ENCODE assay signal across 8 mouse cellular contexts in genomic region chr13:48262451-48262969, GRCm38 (mm10). TPM values are rescaled to one million over a fixed set of nuclear protein-coding genes. Genes with fewer than 3 reads are reported as not detected.
A peak's percentile ranks its signal among the peaks of the same experiment; 100 is the strongest.
DNase-seq lines count a peak whose midpoint lies in the region; ATAC-seq and TF ChIP-seq lines count a peak whose summit lies in the region.

No protein-coding gene starts in this region.

- no peak for ATAC-seq in heart, embryonic 13.5 days (ENCODE audit: extremely low read depth, insufficient number of reproducible peaks, low FRiP score, low TSS enrichment)
- ATAC-seq in kidney, embryonic 16.5 days (ENCODE audit: low FRiP score, low TSS enrichment), result peak; percentile 39
- ATAC-seq in lung, postnatal 0 days, result no peak
- ATAC-seq in erythroid progenitor cell, adult 5-6 weeks (replicated peaks; ENCODE audit: low FRiP score, poor library complexity, severe bottlenecking), result no peak

- no peaks in the 10 kb centered on the region for H3K27me3 ChIP-seq in liver, adult 2 months (ENCODE audit: control insufficient read depth, insufficient read depth, low read length)
- H3K27me3 ChIP-seq in heart, embryonic 13.5 days (replicated peaks), result peaks cover 5% of the 10 kb centered on the region
- no peaks in the 10 kb centered on the region for H3K27me3 ChIP-seq in kidney, embryonic 16.5 days (ENCODE audit: insufficient read depth, low read length)
- H3K27me3 ChIP-seq in lung, postnatal 0 days (replicated peaks; ENCODE audit: insufficient read depth, low read length), result peaks cover 3% of the 10 kb centered on the region; the same call in 1 of the 2 replicates

- TF ChIP-seq POLR2A in liver, adult 2 months (IDR thresholded peaks at IDR 0.05; ENCODE audit: extremely low read depth, insufficient read depth, low read length), result no peak

- peak overlapping the region; percentile 81 for H3K9ac ChIP-seq in liver, adult 2 months (ENCODE audit: low read depth, low read length)
- peak overlapping the region; percentile 91 for H3K9ac ChIP-seq in heart, embryonic 13.5 days
- peak overlapping the region; percentile 95 for H3K9ac ChIP-seq in kidney, embryonic 16.5 days (replicated peaks; ENCODE audit: low read length)
- H3K9ac ChIP-seq in lung, postnatal 0 days (replicated peaks; ENCODE audit: low read depth), result peak overlapping the region; percentile 46

- peaks cover 2% of the 10 kb centered on the region for H3K4me1 ChIP-seq in liver, adult 2 months (ENCODE audit: control insufficient read depth, insufficient read depth, low read length)
- peaks cover 18% of the 10 kb centered on the region for H3K4me1 ChIP-seq in heart, embryonic 13.5 days
- peaks cover 7% of the 10 kb centered on the region; the same call in 1 of the 2 replicates for H3K4me1 ChIP-seq in kidney, embryonic 16.5 days (ENCODE audit: insufficient read depth, low read length)
- H3K4me1 ChIP-seq in lung, postnatal 0 days (ENCODE audit: insufficient read depth, low read depth, low read length), result no peaks in the 10 kb centered on the region

- no peak for TF ChIP-seq EP300 in lung, postnatal 0 days (IDR thresholded peaks at IDR 0.05)

- no peaks in the 10 kb centered on the region for H3K9me3 ChIP-seq in heart, embryonic 13.5 days
- no peaks in the 10 kb centered on the region for H3K9me3 ChIP-seq in kidney, embryonic 16.5 days (ENCODE audit: low read length)
- H3K9me3 ChIP-seq in lung, postnatal 0 days (ENCODE audit: low read length), result no peaks in the 10 kb centered on the region

- peak overlapping the region; percentile 97 for H3K4me2 ChIP-seq in heart, embryonic 13.5 days
- H3K4me2 ChIP-seq in kidney, embryonic 16.5 days (replicated peaks; ENCODE audit: low read depth, low read length), result peak overlapping the region; percentile 59
- peak overlapping the region; percentile 91 for H3K4me2 ChIP-seq in lung, postnatal 0 days (replicated peaks; ENCODE audit: low read depth, low read length)

- peak overlapping the region; percentile 76 for H3K4me3 ChIP-seq in liver, adult 2 months (ENCODE audit: insufficient read depth, low read depth, low read length)
- peak overlapping the region; percentile 82 for H3K4me3 ChIP-seq in heart, embryonic 13.5 days
- H3K4me3 ChIP-seq in kidney, embryonic 16.5 days (ENCODE audit: low read length), result peak overlapping the region; percentile 91
- H3K4me3 ChIP-seq in lung, postnatal 0 days (ENCODE audit: low read depth, low read length), result peak overlapping the region; percentile 64

- no peaks in the 10 kb centered on the region for H3K36me3 ChIP-seq in liver, adult 2 months (ENCODE audit: control insufficient read depth, insufficient read depth, low read length)
- no peaks in the 10 kb centered on the region for H3K36me3 ChIP-seq in heart, embryonic 13.5 days
- no peaks in the 10 kb centered on the region for H3K36me3 ChIP-seq in kidney, embryonic 16.5 days (ENCODE audit: insufficient read depth, low read length)
- H3K36me3 ChIP-seq in lung, postnatal 0 days (ENCODE audit: insufficient read depth, low read length), result no peaks in the 10 kb centered on the region

- no peak overlapping the region for H3K27ac ChIP-seq in liver, adult 2 months (replicated peaks; ENCODE audit: insufficient read depth, low read depth, low read length)
- H3K27ac ChIP-seq in heart, embryonic 13.5 days (replicated peaks), result no peak overlapping the region
- H3K27ac ChIP-seq in kidney, embryonic 16.5 days (ENCODE audit: low read length), result peak overlapping the region; percentile 95
- H3K27ac ChIP-seq in lung, postnatal 0 days (ENCODE audit: low read length), result no peak overlapping the region

- TF ChIP-seq CTCF in liver, adult 2 months (IDR thresholded peaks at IDR 0.05; ENCODE audit: low read depth, low read length), result no peak
- TF ChIP-seq CTCF in lung, postnatal 0 days (IDR thresholded peaks at IDR 0.05), result no peak

- DNase-seq in liver, adult 2 months (ENCODE audit: extremely low read depth, low read depth, low spot score), result peak; percentile 11
- no peak for DNase-seq in liver
- peak; percentile 51 for DNase-seq in embryo, embryonic 10 days (ENCODE audit: low spot score)
- peak; percentile 31 for DNase-seq in lung, postnatal 0 days (ENCODE audit: low spot score)
- peak; percentile 39 to 55 for DNase-seq in right cerebral cortex, postnatal 10 days (ENCODE audit: low spot score in 2 of 2)

- no peaks in the 10 kb centered on the region for H3K79me2 ChIP-seq in liver, adult 2 months (ENCODE audit: control insufficient read depth, insufficient read depth, low read length)

- WGBS in liver, adult 2 months, result 2% methylated on average over 25 of the region's 25 CpGs
- 1% methylated on average over 25 of the region's 25 CpGs for WGBS in heart, embryonic 13.5 days
- under 1% methylated on average over 25 of the region's 25 CpGs for WGBS in kidney, embryonic 16.5 days
- 2% methylated on average over 25 of the region's 25 CpGs for WGBS in lung, postnatal 0 days

RNA-seq across cellular contexts. Expression of gene Id4, which starts 1.5 kb away (rescaled TPM):
- total RNA-seq in liver, adult 2 months (2014; rRNA removed), result 0.46 and 0.81 TPM in 2 replicates
- 0.27 and 0.56 TPM in 2 replicates for polyA plus RNA-seq in liver, adult 2 months (2012; rRNA removed)
- polyA plus RNA-seq in heart, embryonic 13.5 days (2015; fragmentation: Nextera tagmentation; extraction: Ambion mirVana), result 2.5 and 2.6 TPM in 2 replicates
- 5.7 and 13.7 TPM in 2 replicates for polyA plus RNA-seq in kidney, embryonic 16.5 days (2015; fragmentation: Nextera tagmentation; extraction: Ambion mirVana)
- 4.1 and 5.8 TPM in 2 replicates for polyA plus RNA-seq in lung, postnatal 0 days (2015; fragmentation: Nextera tagmentation; extraction: Ambion mirVana)
- total RNA-seq in erythroid progenitor cell, adult 5-6 weeks (2015; ENCODE audit: low replicate concordance), result 0.72 and 1.7 TPM in 2 replicates
- not detected in 2 replicates for total RNA-seq in erythroid progenitor cell, adult 5-6 weeks (2017; ENCODE audit: low replicate concordance)
